In the genomic region with DNA sequence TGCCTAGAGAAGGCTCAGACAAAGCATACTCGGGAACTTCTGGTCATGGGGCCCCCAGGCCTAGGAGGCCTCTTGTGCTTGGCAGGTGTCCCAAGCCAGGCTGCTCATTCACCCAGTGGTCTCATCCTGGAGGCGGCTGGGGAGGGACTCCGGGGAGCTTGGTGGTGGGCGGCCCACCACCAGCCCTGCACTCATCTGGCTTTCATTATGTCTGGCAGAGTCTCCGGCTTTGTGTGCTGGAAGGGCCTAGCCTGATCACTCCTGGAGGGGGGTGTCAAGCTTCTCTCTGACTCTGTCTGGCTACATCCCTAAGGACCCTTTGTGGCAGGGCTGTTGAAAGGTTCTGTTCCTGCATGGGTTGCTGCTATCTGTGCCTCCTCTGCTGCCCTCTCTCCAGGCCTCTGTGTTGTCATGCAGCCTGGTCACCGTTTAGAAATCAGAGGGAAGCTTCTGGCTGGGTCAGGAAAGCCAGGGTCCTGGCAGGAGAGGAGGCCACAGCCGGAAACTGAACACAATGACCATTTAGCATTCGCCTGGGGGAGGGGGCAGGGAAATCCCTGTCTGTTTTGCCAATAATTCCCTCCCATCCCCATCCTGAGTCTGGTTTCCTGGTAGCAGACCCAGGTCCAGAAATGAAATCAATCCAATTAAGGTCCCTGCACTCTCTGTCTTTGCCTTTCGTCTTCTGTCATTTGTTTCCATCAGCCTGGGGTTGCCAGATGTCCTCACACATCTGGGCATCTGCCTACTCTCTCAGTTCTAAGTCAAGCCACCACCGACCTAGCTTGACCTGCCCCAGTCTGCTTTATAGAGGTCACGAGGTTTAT, we compare ENCODE assay signal across 9 mouse cellular contexts. TPM values are rescaled to one million over a fixed set of nuclear protein-coding genes. Genes with fewer than 3 reads are reported as not detected.
DNase-seq lines count a peak whose midpoint lies in the region; ATAC-seq and TF ChIP-seq lines count a peak whose summit lies in the region.
"Had no signal": no experiment of that assay in that cellular context is flagged by ENCODE, and none has a peak within 500 bp of the region (broad histone marks: within the 10 kb centered on the region; RNA-seq: fewer than 3 reads in every experiment).

No protein-coding gene starts in this region.

- DNase-seq in cerebellum, postnatal 10 days: peak; percentile 69 to 77
- no peak for DNase-seq in cerebellum, adult 11-12 months
- DNase-seq in heart, postnatal 4 days: peak; percentile 70
- DNase-seq in liver, adult 2 months (ENCODE audit: extremely low read depth, low read depth, low spot score): no peak
- DNase-seq in neural tube, embryonic 10.5 days (ENCODE audit: extremely low spot score, low spot score): peak; percentile 45
- no peak for DNase-seq in thymus, postnatal 4 days
- no peak for DNase-seq in thymus, adult 18-20 months

- ATAC-seq in embryonic facial prominence, embryonic 15.5 days (ENCODE audit: insufficient number of reproducible peaks, low FRiP score, low TSS enrichment, low read depth): peak; percentile 67

- H3K4me2 ChIP-seq in embryonic facial prominence, embryonic 15.5 days (replicated peaks): peak overlapping the region; percentile 72

- no peaks in the 10 kb centered on the region for H3K79me2 ChIP-seq in liver, adult 2 months (ENCODE audit: control insufficient read depth, insufficient read depth, low read length)

- no peak for TF ChIP-seq POLR2A in liver, adult 2 months (IDR thresholded peaks at IDR 0.05; ENCODE audit: extremely low read depth, insufficient read depth, low read length)

- 24% methylated on average over 11 of the region's 11 CpGs for WGBS in embryonic facial prominence, embryonic 15.5 days
- WGBS in liver, adult 2 months: 68% methylated on average over 11 of the region's 11 CpGs

- no peaks in the 10 kb centered on the region for H3K27me3 ChIP-seq in embryonic facial prominence, embryonic 15.5 days
- H3K27me3 ChIP-seq in liver, adult 2 months (ENCODE audit: control insufficient read depth, insufficient read depth, low read length): no peaks in the 10 kb centered on the region

- peak overlapping the region; percentile 83 for H3K4me3 ChIP-seq in embryonic facial prominence, embryonic 15.5 days (replicated peaks)
- H3K4me3 ChIP-seq in liver, adult 2 months (ENCODE audit: insufficient read depth, low read depth, low read length): no peak overlapping the region; the same call in 1 of the 2 replicates

- H3K9me3 ChIP-seq in embryonic facial prominence, embryonic 15.5 days (replicated peaks): no peaks in the 10 kb centered on the region

- H3K4me1 ChIP-seq in embryonic facial prominence, embryonic 15.5 days: peaks cover 98% of the 10 kb centered on the region
- 0 out of 2 replicates have a peak, but pooled peaks cover 2% of the 10 kb centered on the region for H3K4me1 ChIP-seq in liver, adult 2 months (ENCODE audit: control insufficient read depth, insufficient read depth, low read length)

- no peaks in the 10 kb centered on the region for H3K36me3 ChIP-seq in embryonic facial prominence, embryonic 15.5 days
- no peaks in the 10 kb centered on the region for H3K36me3 ChIP-seq in liver, adult 2 months (ENCODE audit: control insufficient read depth, insufficient read depth, low read length)

- H3K27ac ChIP-seq in embryonic facial prominence, embryonic 15.5 days (replicated peaks): peak overlapping the region; percentile 88
- peak overlapping the region; percentile 56 for H3K27ac ChIP-seq in liver, adult 2 months (replicated peaks; ENCODE audit: insufficient read depth, low read depth, low read length)

- H3K9ac ChIP-seq in embryonic facial prominence, embryonic 15.5 days: peak overlapping the region; percentile 68
- peak overlapping the region; percentile 35; the same call in 1 of the 2 replicates for H3K9ac ChIP-seq in liver, adult 2 months (ENCODE audit: low read depth, low read length)

- no peak for TF ChIP-seq CTCF in liver, adult 2 months (IDR thresholded peaks at IDR 0.05; ENCODE audit: low read depth, low read length)

RNA-seq across cellular contexts. Expression of a gene that starts 21.7 kb away (rescaled TPM):
- polyA plus RNA-seq in embryonic facial prominence, embryonic 15.5 days (2015; fragmentation: Nextera tagmentation; extraction: Ambion mirVana): 69.3 and 70.8 TPM in 2 replicates
- total RNA-seq in heart, postnatal 4 days (2021): 10 to 100 TPM; 23.9 to 26.0 TPM
- 1.1 and 1.7 TPM in 2 replicates for total RNA-seq in liver, adult 2 months (2014; rRNA removed)
- 1.5 and 3.0 TPM in 2 replicates for polyA plus RNA-seq in liver, adult 2 months (2012; rRNA removed)

RNA-seq across cellular contexts. Expression of a gene that starts 28.6 kb away (rescaled TPM):
- polyA plus RNA-seq in embryonic facial prominence, embryonic 15.5 days (2015; fragmentation: Nextera tagmentation; extraction: Ambion mirVana): 0.08 TPM in 1 of 2 replicates, not detected in the other
- total RNA-seq in heart, postnatal 4 days (2021): not detected
- total RNA-seq in liver, adult 2 months (2014; rRNA removed): 19.2 and 70.5 TPM in 2 replicates
- polyA plus RNA-seq in liver, adult 2 months (2012; rRNA removed): 0.11 and 0.37 TPM in 2 replicates
- total RNA-seq: CH12.LX had no signal

RNA-seq across cellular contexts. Expression of a gene that starts 28.8 kb away (rescaled TPM):
- polyA plus RNA-seq in embryonic facial prominence, embryonic 15.5 days (2015; fragmentation: Nextera tagmentation; extraction: Ambion mirVana): 1.7 and 2.2 TPM in 2 replicates
- total RNA-seq in heart, postnatal 4 days (2021): 1 to 10 TPM in 1 of 2 experiments, not detected in 1; 1.2 TPM
- total RNA-seq in liver, adult 2 months (2014; rRNA removed): not detected in 2 replicates
- not detected in 2 replicates for polyA plus RNA-seq in liver, adult 2 months (2012; rRNA removed)
- total RNA-seq: CH12.LX had no signal

RNA-seq across cellular contexts. Expression of a gene that starts 38.0 kb away (rescaled TPM):
- polyA plus RNA-seq in embryonic facial prominence, embryonic 15.5 days (2015; fragmentation: Nextera tagmentation; extraction: Ambion mirVana): 0.95 and 1.2 TPM in 2 replicates
- 1 to 10 TPM in 1 of 2 experiments, under 1 TPM in 1; 0.83 to 1.8 TPM for total RNA-seq in heart, postnatal 4 days (2021)
- 0.65 and 1.7 TPM in 2 replicates for total RNA-seq in liver, adult 2 months (2014; rRNA removed)
- polyA plus RNA-seq in liver, adult 2 months (2012; rRNA removed): 0.66 and 0.86 TPM in 2 replicates
- total RNA-seq: CH12.LX had no signal

RNA-seq across cellular contexts. Expression of a gene that starts 48.9 kb away (rescaled TPM):
- 45.9 and 47.7 TPM in 2 replicates for polyA plus RNA-seq in embryonic facial prominence, embryonic 15.5 days (2015; fragmentation: Nextera tagmentation; extraction: Ambion mirVana)
- total RNA-seq in heart, postnatal 4 days (2021): 10 to 100 TPM; 17.8 to 18.3 TPM
- 2.9 and 3.1 TPM in 2 replicates for total RNA-seq in liver, adult 2 months (2014; rRNA removed)
- polyA plus RNA-seq in liver, adult 2 months (2012; rRNA removed): 7.8 and 9.0 TPM in 2 replicates

Comparison
In these comparisons a context has a peak if more than half of its experiments do, and no peak if none do; other contexts are left out.
1. DNase-seq: peak in cerebellum, postnatal 10 days (2 of 2), heart, postnatal 4 days (single experiment) and neural tube, embryonic 10.5 days (single experiment); none in cerebellum, adult 11-12 months (single experiment), liver, adult 2 months (single experiment), thymus, postnatal 4 days (single experiment) and thymus, adult 18-20 months (0 of 2).
2. RNA of a gene that starts 28.6 kb away (total RNA-seq): 19.2 to 70.5 TPM in liver, adult 2 months; not detected in heart, postnatal 4 days; every median in the first group is over 10 times any median in the second.